Mouse (Mus musculus): ENCODE results near the gene Vmn1r3. TPM values are rescaled to one million over a fixed set of nuclear protein-coding genes. Genes with fewer than 3 reads are reported as not detected.
"Not testable (repeated sequence)": the region's sequence is repeated elsewhere in the genome, so short reads cannot be mapped to it uniquely, and the experiment has no call there.

Gene Vmn1r3
- total and polyA plus RNA-seq, 3 experiments, result not detected

DNA sequence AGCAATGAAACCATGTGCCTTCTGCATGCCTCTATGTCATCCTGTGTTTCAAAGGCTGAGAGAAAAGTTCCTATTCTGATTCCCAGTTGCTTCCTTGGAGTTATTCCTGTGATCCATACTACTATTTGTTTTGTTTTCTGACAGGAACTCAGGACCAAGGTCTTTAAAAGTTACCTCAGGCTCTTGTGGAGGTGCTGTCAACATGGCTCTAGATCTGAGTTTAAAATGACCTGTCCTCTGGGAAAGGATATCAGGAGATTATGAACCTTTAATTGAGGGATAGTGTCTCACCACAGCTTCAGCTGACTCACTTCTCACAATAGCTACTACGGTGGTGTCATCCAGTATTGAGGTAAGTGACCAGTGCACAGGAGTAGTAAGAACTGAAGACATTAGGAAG lies 18.1 kb downstream of the Vmn1r3 start, which contains the start of gene Vmn1r2:
Gene Vmn1r2 (plus strand): TSS at position 301 of the 400 bp plus-strand sequence.
- H3K4me1 ChIP-seq (ENCODE audit: control insufficient read depth in 1 of 2, insufficient read depth in 2 of 2, low read length in 2 of 2); H3K79me2 ChIP-seq (ENCODE audit: control insufficient read depth, insufficient read depth, low read length, poor library complexity); H3K9me3 ChIP-seq (replicated peaks; ENCODE audit: insufficient read depth, low read length); H3K9ac ChIP-seq (ENCODE audit: control insufficient read depth, low read depth, low read length, poor library complexity, severe bottlenecking); H3K36me3 ChIP-seq (ENCODE audit: control insufficient read depth in 1 of 2, insufficient read depth in 2 of 2, low read length in 2 of 2); H3K27ac ChIP-seq (ENCODE audit: control insufficient read depth, low read depth, low read length); H3K27me3 ChIP-seq (ENCODE audit: control insufficient read depth in 1 of 2, insufficient read depth in 2 of 2, low read length in 2 of 2); DNase-seq (ENCODE audit: low read depth, low spot score); H3K4me3 ChIP-seq (ENCODE audit: control insufficient read depth in 1 of 2, insufficient read depth in 1 of 2, low read depth in 2 of 2, low read length in 2 of 2): not testable (repeated sequence)

- H3K4me3 ChIP-seq (ENCODE audit: control insufficient read depth in 1 of 2, insufficient read depth in 1 of 2, low read depth in 2 of 2, low read length in 2 of 2), result no peak overlapping the region
- no peaks in the 10 kb centered on the region for H3K79me2 ChIP-seq (ENCODE audit: control insufficient read depth, insufficient read depth, low read length, poor library complexity)
- H3K27ac ChIP-seq (ENCODE audit: control insufficient read depth, low read depth, low read length), result no peak overlapping the region
- TF ChIP-seq MEF2A (IDR thresholded peaks at IDR 0.05; ENCODE audit: extremely low read depth, insufficient replicate concordance, low read depth, low read length, poor library complexity, severe bottlenecking) (no peak), RAD21 (IDR thresholded peaks at IDR 0.05; ENCODE audit: low read depth, low read length) (no peak), POLR2A (IDR thresholded peaks at IDR 0.05; ENCODE audit: control insufficient read depth in 1 of 2, insufficient read depth in 1 of 2, low read depth in 1 of 2, low read length in 2 of 2, poor library complexity in 1 of 2) (no peak), MYC (IDR thresholded peaks at IDR 0.05; ENCODE audit: low read depth, low read length) (no peak), MAFK (IDR thresholded peaks at IDR 0.05; ENCODE audit: borderline replicate concordance, low read depth, low read length) (no peak), SIN3A (IDR thresholded peaks at IDR 0.05; ENCODE audit: low read length) (no peak), CHD1 (IDR thresholded peaks at IDR 0.05; ENCODE audit: low read depth, low read length) (no peak), USF1 (IDR thresholded peaks at IDR 0.05; ENCODE audit: low read depth, low read length) (no peak), ZNF384 (IDR thresholded peaks at IDR 0.05; ENCODE audit: low read depth, low read length) (no peak), TCF12 (IDR thresholded peaks at IDR 0.05; ENCODE audit: low read depth, low read length) (no peak), KAT2A (conservative IDR thresholded peaks at IDR 0.05; ENCODE audit: low read depth, low read length) (no peak), ZKSCAN1 (IDR thresholded peaks at IDR 0.05; ENCODE audit: low read depth, low read length) (no peak), ELF1 (IDR thresholded peaks at IDR 0.05; ENCODE audit: low read depth, low read length) (no peak), NRF1 (IDR thresholded peaks at IDR 0.05; ENCODE audit: insufficient read depth, low read depth, low read length, poor library complexity, severe bottlenecking) (no peak), JUND (IDR thresholded peaks at IDR 0.05; ENCODE audit: low read depth, low read length) (no peak), ETS1 (IDR thresholded peaks at IDR 0.05; ENCODE audit: low read depth, low read length) (no peak)
- H3K27me3 ChIP-seq (ENCODE audit: control insufficient read depth in 1 of 2, insufficient read depth in 2 of 2, low read length in 2 of 2), result no peaks in the 10 kb centered on the region
- DNase-seq (ENCODE audit: low read depth, low spot score), result no peak
- no peaks in the 10 kb centered on the region for H3K9me3 ChIP-seq (replicated peaks; ENCODE audit: insufficient read depth, low read length)
- no peaks in the 10 kb centered on the region for H3K4me1 ChIP-seq (ENCODE audit: control insufficient read depth in 1 of 2, insufficient read depth in 2 of 2, low read length in 2 of 2)
- H3K9ac ChIP-seq (ENCODE audit: control insufficient read depth, low read depth, low read length, poor library complexity, severe bottlenecking), result no peak overlapping the region
- H3K36me3 ChIP-seq (ENCODE audit: control insufficient read depth in 1 of 2, insufficient read depth in 2 of 2, low read length in 2 of 2), result no peaks in the 10 kb centered on the region
Measured at GRCm38 (mm10) chr4:3165046-3165445, 20.1 kb downstream of the Vmn1r3 start.

- not testable (repeated sequence) for H3K79me2 ChIP-seq (ENCODE audit: control insufficient read depth, insufficient read depth, low read length, poor library complexity); H3K9me3 ChIP-seq (replicated peaks; ENCODE audit: insufficient read depth, low read length); H3K4me3 ChIP-seq (ENCODE audit: control insufficient read depth in 1 of 2, insufficient read depth in 1 of 2, low read depth in 2 of 2, low read length in 2 of 2); DNase-seq (ENCODE audit: low read depth, low spot score); H3K9ac ChIP-seq (ENCODE audit: control insufficient read depth, low read depth, low read length, poor library complexity, severe bottlenecking); H3K27me3 ChIP-seq (ENCODE audit: control insufficient read depth in 1 of 2, insufficient read depth in 2 of 2, low read length in 2 of 2); H3K36me3 ChIP-seq (ENCODE audit: control insufficient read depth in 1 of 2, insufficient read depth in 2 of 2, low read length in 2 of 2); H3K4me1 ChIP-seq (ENCODE audit: control insufficient read depth in 1 of 2, insufficient read depth in 2 of 2, low read length in 2 of 2); H3K27ac ChIP-seq (ENCODE audit: control insufficient read depth, low read depth, low read length)
Measured at GRCm38 (mm10) chr4:3164429-3164828, 20.7 kb downstream of the Vmn1r3 start.

DNA sequence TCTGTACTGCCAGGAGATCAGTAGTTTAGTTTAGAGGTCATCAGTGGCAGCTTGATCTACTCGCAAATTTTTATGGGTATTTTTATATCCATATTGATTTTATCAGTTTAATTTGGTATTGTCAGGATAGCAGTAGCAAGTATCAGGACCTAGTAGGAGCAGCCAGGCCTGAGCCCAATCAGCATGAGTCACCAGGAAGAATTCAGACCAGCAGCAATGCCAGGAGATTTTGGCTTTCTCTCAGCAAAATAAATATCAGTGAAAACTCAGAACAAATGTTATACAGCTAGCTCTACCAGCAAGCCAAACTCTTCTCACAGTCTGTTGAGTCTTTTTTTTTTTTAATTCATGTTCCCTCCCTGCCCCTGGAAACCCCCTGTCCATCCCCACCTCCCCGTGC lies 31.8 kb downstream of the Vmn1r3 start:
- not testable (repeated sequence) for H3K36me3 ChIP-seq (ENCODE audit: control insufficient read depth in 1 of 2, insufficient read depth in 2 of 2, low read length in 2 of 2); DNase-seq (ENCODE audit: low read depth, low spot score); H3K27ac ChIP-seq (ENCODE audit: control insufficient read depth, low read depth, low read length); H3K9me3 ChIP-seq (replicated peaks; ENCODE audit: insufficient read depth, low read length); H3K4me1 ChIP-seq (ENCODE audit: control insufficient read depth in 1 of 2, insufficient read depth in 2 of 2, low read length in 2 of 2); H3K4me3 ChIP-seq (ENCODE audit: control insufficient read depth in 1 of 2, insufficient read depth in 1 of 2, low read depth in 2 of 2, low read length in 2 of 2); H3K9ac ChIP-seq (ENCODE audit: control insufficient read depth, low read depth, low read length, poor library complexity, severe bottlenecking); H3K79me2 ChIP-seq (ENCODE audit: control insufficient read depth, insufficient read depth, low read length, poor library complexity); H3K27me3 ChIP-seq (ENCODE audit: control insufficient read depth in 1 of 2, insufficient read depth in 2 of 2, low read length in 2 of 2)

GRCm38 (mm10) chr4:3147926-3148325 lies 37.2 kb downstream of the Vmn1r3 start:
- not testable (repeated sequence) for H3K79me2 ChIP-seq (ENCODE audit: control insufficient read depth, insufficient read depth, low read length, poor library complexity); H3K9ac ChIP-seq (ENCODE audit: control insufficient read depth, low read depth, low read length, poor library complexity, severe bottlenecking); H3K27me3 ChIP-seq (ENCODE audit: control insufficient read depth in 1 of 2, insufficient read depth in 2 of 2, low read length in 2 of 2); H3K4me3 ChIP-seq (ENCODE audit: control insufficient read depth in 1 of 2, insufficient read depth in 1 of 2, low read depth in 2 of 2, low read length in 2 of 2); H3K9me3 ChIP-seq (replicated peaks; ENCODE audit: insufficient read depth, low read length); H3K27ac ChIP-seq (ENCODE audit: control insufficient read depth, low read depth, low read length); DNase-seq (ENCODE audit: low read depth, low spot score); H3K4me1 ChIP-seq (ENCODE audit: control insufficient read depth in 1 of 2, insufficient read depth in 2 of 2, low read length in 2 of 2); H3K36me3 ChIP-seq (ENCODE audit: control insufficient read depth in 1 of 2, insufficient read depth in 2 of 2, low read length in 2 of 2)

Measured in MEL (cell line).